Mouse (Mus musculus) hindlimb bud, embryonic 11.5 days (tissue): ENCODE results near the gene 1810030O07Rik.
"Not testable (repeated sequence)": the region's sequence is repeated elsewhere in the genome, so short reads cannot be mapped to it uniquely, and the experiment has no call there.

ENCODE experiments used
- DNase-seq: peaks from one replicate; pipeline ENCODE4 v3.0.0-alpha.2; 2012; ENCODE audit warnings: low read depth, low spot score; ENCODE audit errors: extremely low spot score

1810030O07Rik gene

DNA sequence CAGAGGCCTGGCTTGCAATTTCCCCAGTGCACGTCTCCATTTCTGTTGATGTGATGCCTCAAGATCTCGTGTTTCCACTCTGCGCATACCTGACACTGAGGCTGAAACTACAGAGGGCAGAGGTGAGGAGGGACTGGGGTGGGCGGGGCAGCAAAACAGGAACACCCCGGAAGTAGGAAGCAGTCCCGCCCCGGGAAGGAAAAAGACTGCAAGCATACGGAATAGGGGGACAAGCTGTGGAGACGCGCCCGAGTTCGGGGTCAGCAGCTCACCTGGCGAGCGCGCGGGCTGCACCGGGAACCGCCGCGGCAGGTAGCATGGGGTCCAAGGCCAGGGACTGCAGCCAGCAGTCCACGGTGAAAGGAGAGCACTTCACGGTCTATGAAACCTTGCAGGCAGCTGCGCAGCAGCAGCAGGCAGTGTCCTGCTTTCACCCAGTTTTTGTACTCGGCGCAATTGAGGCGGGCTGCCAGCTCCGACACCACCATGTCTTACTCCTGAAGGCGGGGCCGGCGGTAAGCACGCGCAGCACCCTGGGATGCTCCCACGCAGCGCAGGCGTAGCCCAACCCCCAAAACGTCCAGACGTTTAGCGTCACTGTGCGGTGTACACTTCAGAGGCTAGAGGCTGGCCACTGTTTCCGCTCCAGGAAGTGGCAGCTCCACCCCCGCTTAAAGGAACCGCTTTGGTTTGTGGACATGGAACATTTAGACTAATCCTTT lies at the start of gene 1810030O07Rik:
1810030O07Rik (minus strand) TSS at position 615 of the 722 bp plus-strand sequence.
- peak; percentile 37 for DNase-seq

DNA sequence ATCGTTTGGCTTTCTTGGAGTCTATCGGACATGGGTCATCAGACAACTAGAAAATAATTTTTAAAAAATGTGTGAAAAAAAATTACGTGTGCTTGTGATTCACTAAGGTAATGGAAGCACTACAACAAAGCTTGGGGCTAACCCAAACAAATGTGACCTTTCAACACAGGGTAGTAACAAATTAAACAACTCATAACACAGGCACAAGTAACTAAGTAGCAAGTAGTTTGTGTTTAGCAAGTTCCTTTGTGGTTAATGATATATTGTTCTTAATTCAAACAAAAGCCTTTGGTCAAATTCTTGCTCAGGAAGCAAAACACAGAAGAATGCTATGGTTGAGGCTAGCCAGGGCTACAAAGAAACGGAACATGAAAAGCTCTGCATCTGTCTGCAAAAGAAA lies 42.6 kb upstream of the 1810030O07Rik start:
- no peak for DNase-seq

DNA sequence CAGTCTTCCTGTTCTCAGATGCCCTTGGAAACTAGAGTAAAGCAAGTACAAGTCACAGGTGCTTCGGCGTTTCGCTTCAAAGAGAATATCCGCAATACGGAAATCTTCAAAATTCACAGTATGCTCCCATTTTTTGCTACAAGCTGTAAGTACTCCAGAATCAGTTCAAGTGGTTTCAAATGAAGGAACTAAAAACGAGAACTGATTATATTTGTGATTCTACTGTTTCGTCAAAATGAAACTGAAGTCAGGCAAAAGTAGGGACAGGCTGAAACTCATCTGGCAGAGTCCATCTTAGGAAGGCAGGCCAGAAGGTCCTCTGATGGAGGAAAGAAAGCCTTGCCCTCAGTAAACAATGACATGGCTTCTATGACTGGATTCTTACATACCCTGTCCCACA lies 40.3 kb upstream of the 1810030O07Rik start:
- DNase-seq = no peak

DNA sequence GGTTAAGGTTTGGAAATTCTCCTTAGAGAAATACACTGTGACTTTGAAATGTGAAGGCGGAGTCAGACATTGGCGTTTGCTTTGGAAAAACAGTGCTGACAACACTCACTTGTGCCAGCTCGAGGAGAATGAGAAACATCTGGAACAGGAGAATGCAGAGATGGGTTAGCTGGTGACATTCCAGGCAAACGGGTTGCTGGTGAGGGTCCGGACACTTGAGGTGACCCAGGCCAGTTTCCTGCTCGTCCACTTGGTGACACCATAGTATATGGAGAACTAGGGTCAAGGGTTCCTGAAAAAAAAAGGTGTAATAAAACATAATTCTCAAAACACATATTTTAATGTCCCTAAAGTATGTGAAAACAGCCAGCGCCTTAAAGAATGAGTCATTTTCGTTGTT lies 13.4 kb upstream of the 1810030O07Rik start:
- no peak for DNase-seq

DNA sequence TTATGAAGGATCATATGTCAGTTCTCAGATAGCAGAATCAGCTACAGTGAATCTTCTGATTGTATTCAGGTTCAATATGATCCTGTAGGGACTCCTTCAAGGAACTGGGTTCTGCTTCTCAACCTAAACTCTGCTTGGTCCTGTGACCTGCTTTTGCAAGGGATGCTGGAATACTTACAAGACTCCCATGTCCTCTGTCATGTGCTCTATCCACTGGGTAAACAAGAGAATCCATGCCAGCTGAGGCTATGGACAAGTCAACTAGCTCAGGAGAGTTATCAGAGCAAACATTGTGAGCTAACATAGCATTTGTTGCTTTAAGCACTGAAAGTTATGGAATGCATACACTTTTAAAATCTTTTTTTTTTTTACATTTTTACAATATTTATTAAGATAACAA lies 12.6 kb upstream of the 1810030O07Rik start:
- DNase-seq = no peak

DNA sequence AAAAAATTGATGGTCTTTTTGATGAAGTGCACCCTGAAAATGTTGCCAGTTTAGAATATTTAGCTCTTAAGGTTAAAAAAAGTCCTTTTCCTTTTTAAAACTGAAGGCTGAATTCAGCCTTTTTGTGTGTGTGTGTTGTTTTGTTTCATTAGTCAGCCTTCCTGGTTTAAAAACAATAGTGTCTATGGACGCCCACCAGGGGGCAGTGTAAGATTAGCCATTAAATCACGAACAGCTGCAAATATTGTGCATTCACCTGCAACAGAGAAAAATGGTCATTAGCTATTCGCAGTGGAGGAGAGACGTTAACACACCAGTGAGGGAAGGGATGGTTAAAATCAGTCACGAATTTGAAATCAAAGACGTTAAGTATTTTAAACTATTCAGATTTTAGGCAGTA lies 3.9 kb upstream of the 1810030O07Rik start:
- DNase-seq = peak; percentile 18

DNA sequence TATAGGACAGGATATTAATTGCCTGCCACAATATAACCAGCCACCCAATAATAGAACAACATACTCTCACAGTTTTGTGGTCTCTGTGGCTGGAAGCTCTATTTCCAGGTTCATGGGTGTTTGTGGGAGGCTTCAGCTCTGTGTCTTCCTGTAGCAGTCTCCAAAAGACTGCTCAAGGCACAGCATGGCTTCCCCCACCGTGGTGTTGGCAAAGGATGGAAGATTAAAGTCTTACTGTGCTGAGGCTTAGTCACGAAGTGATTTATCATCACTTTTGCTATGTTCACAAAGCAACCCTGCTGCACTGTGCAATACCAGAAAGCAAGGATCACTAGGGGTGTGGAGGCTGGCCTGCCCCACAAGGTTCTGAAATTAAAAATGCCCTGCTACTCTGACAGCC lies 19.6 kb downstream of the 1810030O07Rik start:
- DNase-seq = no peak

DNA sequence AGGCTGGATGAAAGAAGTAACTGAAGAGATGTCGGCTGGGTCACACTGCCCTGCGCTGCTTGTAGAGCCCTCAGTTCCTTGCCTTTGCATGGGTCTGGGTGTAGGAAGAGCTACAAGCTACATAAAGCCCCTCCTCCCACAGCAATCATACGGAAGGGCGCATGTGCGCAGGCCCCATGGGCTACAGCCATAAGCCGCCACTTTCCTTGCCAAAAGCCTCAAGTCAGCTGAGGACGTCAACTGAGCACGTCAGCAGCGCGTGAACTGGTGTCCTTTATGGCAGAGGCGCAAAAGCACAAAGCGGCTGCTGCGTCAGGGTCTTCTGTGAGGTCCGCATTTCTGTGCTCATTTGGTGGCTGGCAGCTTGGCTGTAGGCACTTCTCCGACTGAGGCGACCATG lies 21.6 kb downstream of the 1810030O07Rik start:
- DNase-seq = no peak

DNA sequence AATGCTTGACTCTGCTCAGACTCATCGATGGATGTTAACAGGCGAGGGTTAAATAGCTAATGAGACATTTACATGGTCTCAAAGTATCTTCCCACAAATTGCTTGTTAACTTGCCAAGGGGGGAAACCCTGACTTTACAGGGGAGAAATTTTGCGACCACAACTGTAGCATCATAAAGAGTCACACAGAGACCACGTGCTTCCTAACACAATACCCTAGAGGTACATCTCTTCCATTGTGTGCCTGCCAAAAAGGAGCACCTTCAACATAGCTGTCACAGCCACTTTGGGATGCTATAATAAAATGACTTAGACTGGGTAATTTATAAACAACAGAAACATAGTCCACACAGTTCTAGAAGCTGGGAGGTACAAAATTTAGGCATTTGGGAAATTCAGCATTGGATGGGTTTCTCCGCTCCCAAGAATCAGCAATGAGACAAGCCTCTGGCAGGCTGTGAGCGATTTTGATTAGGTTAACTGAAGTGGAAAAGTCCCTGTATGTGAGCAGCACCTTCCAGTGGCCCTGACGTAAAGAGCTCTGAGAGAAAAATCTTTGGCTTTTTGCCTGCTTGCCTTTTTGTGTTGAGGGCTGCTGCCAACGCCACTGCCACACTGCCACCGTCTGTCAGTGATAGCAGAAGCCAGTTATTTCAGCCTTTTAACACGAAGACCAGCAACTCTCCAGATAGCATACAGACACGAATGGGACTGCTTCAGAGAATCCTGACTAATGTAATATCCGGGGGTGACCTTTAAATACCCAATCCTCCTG lies 27.8 kb downstream of the 1810030O07Rik start:
- no peak for DNase-seq

DNA sequence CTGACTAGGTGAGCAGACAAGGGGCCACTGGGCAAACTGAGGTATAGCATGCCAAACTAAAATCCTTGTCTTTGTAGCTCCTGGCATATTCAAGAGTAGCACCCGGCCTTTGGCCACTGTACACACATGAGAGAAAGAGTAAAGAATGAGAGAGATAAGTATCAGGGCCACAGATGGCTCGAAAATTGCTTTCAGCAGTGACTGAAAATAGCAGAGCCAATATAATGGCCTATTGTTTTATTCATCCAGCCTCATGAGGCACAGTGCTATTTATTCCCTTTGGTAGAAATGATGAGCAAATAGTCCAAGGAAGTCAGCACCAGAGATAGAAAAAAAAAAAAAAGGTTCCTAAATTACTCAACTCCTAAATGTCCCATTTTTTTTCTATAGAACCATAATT lies 28.5 kb downstream of the 1810030O07Rik start:
- no peak for DNase-seq

DNA sequence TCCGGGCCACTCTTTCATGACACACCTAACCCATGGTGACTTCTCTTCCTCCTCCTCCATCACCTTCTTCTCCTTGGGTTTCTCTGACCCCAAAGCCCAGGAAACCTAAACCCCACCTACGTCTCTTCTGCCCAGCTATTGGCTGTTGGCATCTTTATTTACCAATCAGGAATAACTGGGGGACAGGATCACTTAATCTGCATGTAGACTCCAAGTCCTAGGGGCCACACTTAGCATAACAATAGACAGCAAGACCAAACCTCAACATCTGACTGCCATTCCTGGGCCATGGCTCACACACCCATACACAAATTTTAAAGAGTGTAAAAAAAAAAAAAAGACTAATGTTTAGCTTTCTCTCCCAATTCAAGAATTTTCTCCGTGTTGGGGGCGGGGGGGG lies 48.3 kb downstream of the 1810030O07Rik start:
- DNase-seq = no peak

DNA sequence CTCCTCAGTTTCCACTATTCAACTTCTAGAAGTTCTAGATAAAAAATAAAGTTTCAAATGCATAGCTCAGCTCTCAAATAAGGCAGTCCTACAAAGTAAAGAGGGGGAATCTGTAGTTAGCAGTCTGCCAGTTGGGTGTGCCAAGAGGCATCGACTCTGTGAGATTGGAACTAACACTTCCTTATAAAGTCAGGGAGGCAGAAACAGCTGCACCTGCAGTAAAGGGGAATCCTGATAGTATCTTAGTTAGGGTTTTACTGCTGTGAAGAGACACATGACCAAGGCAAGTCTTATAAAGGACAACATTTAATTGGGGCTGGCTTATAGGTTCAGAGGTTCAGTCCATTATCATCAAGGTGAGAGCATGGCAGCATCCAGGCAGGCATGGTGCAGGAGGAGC lies 61.1 kb downstream of the 1810030O07Rik start:
- DNase-seq = not testable (repeated sequence)

DNA sequence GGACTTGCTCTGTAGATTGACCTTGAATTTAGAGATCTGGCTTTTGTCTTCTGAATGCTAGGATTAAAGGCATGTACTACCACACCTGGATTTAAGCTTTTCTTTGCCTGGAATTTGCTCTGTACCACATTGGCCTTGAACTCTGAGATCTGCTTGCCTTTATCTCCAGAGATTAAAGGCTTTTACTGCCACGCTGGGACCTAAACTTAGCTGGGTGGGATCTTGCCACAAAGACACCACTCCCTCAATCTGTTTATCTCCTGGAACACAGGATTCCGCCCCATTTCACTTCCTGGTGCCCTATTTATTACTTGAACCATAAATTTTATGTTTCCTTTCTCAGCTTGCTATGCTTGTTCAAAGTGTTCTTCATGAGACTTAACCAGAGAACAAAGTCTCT lies 62.3 kb downstream of the 1810030O07Rik start:
- no peak for DNase-seq

DNA sequence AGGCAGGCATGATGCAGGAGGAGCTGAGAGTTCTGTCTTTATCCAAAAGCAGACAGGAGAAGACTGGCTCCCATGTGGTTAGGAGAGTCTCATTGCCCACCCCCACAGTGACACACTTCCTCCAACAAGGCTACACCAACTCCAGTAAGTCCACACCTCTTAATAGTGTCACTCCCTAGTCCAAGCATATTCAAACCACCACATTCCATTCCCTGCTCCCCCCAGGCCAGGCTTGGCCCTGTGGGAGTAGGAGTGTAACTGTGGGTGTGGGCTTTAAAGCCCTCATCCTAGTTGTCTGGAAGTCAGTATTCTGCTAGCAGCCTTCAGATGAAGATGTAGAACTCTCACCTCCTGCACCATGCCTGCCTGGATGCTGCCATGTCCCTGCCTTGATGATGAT lies 62.9 kb downstream of the 1810030O07Rik start:
- not testable (repeated sequence) for DNase-seq
